Mouse (Mus musculus) neural tube, embryonic 11.5 days (tissue): ENCODE measurements around the gene Cyp39a1. TPM values are rescaled to one million over a fixed set of nuclear protein-coding genes. Genes with fewer than 3 reads are reported as not detected.

ENCODE experiments used
- ATAC-seq: fragments of 200-750 bp; cut with Nextera tagmentation; 2 replicates; pipeline ENCODE4 v1.8.0; 2017; ENCODE audit warnings: moderate number of reproducible peaks, mild to moderate bottlenecking, moderate TSS enrichment, moderate library complexity; ENCODE audit not compliant: insufficient read depth, low FRiP score, low TSS enrichment
- DNase-seq: peaks from one replicate; pipeline ENCODE4 v3.0.0-alpha.2; 2015; ENCODE audit warnings: low spot score
- H3K27ac ChIP-seq: fragments of 300-500 bp; sonication (generic); 2 replicates; pipeline ENCODE4 v1.5.1; 2014; ENCODE audit warnings: low read depth, mild to moderate bottlenecking, low read length
- H3K27me3 ChIP-seq: fragments of 300-500 bp; sonication (generic); 2 replicates; pipeline ENCODE4 v1.6.1; 2014; ENCODE audit warnings: mild to moderate bottlenecking, low read length, mixed read lengths; ENCODE audit not compliant: control insufficient read depth, insufficient read depth
- H3K36me3 ChIP-seq: fragments of 300-500 bp; sonication (generic); 2 replicates; pipeline ENCODE4 v1.6.1; 2014; ENCODE audit warnings: mild to moderate bottlenecking, low read length, moderate library complexity, mixed read lengths; ENCODE audit not compliant: control insufficient read depth, insufficient read depth
- H3K4me1 ChIP-seq: fragments of 300-500 bp; sonication (generic); 2 replicates; pipeline ENCODE4 v1.6.1; 2014; ENCODE audit warnings: low read length, mixed read lengths; ENCODE audit not compliant: control insufficient read depth, insufficient read depth
- H3K4me2 ChIP-seq: fragments of 300-500 bp; sonication (generic); 2 replicates; pipeline ENCODE4 v1.6.1; 2014; ENCODE audit warnings: low read depth, mild to moderate bottlenecking, moderate library complexity
- H3K4me3 ChIP-seq: fragments of 300-500 bp; sonication (generic); 2 replicates; pipeline ENCODE4 v1.5.1; 2014; ENCODE audit warnings: low read depth, low read length
- H3K9ac ChIP-seq: fragments of 300-500 bp; sonication (generic); 2 replicates; pipeline ENCODE4 v1.6.1; 2014; ENCODE audit warnings: mild to moderate bottlenecking, low read length
- H3K9me3 ChIP-seq: fragments of 300-500 bp; sonication (generic); 2 replicates; pipeline ENCODE4 v1.6.1; 2016; ENCODE audit warnings: low read length; ENCODE audit not compliant: control insufficient read depth
- WGBS: fragments of 180-500 bp; shearing (Covaris S2); extraction: QIAGEN DNeasy Blood & Tissue Kit; methylation state at CpG from one replicate; pipeline ENCODE4 v1.1.7; 2014; 5-methylcytosine and 5-hydroxymethylcytosine counted together
- polyA plus RNA-seq: library from polyadenylated mRNA; unstranded; fragments of >200 nt; fragmentation: Nextera tagmentation; extraction: Ambion mirVana; gene quantifications from 2 replicates; pipeline ENCODE4 v1.2.1, GENCODE M21; 2014

Gene Cyp39a1
- polyA plus RNA-seq, 1 experiment from 2014 or later: 25.2 TPM

- H3K27ac ChIP-seq: no peak overlapping the region
- H3K36me3 ChIP-seq: no peaks in the 10 kb centered on the region
These were observed 64.1 kb downstream of the Cyp39a1 start for GRCm38 (mm10) chr17:43731327-43731726.

GRCm38 (mm10) chr17:43731976-43732375 lies 64.8 kb downstream of the Cyp39a1 start:
- no peaks in the 10 kb centered on the region for H3K36me3 ChIP-seq
- 94% methylated on average over 8 of the region's 8 CpGs for WGBS
- no peak overlapping the region for H3K4me3 ChIP-seq
- no peaks in the 10 kb centered on the region for H3K4me1 ChIP-seq
- DNase-seq (no peak), ATAC-seq (no peak)
- no peak overlapping the region for H3K4me2 ChIP-seq
- H3K27me3 ChIP-seq: no peaks in the 10 kb centered on the region
- H3K9me3 ChIP-seq: no peaks in the 10 kb centered on the region
- H3K27ac ChIP-seq: no peak overlapping the region
- no peak overlapping the region for H3K9ac ChIP-seq

More at GRCm38 (mm10) chr17:43731327-43731726, 64.1 kb downstream of the Cyp39a1 start:
- H3K27me3 ChIP-seq: no peaks in the 10 kb centered on the region
- H3K9me3 ChIP-seq: no peaks in the 10 kb centered on the region
- H3K9ac ChIP-seq: no peak overlapping the region
- WGBS: 85% methylated on average over 8 of the region's 8 CpGs
- no peak for DNase-seq
- H3K4me2 ChIP-seq: no peak overlapping the region
- ATAC-seq: no peak
- no peaks in the 10 kb centered on the region for H3K4me1 ChIP-seq
- H3K4me3 ChIP-seq: no peak overlapping the region

- WGBS: 90% methylated on average over 4 of the region's 4 CpGs
- Histone ChIP-seq H3K4me3 (no peak overlapping the region), H3K9ac (no peak overlapping the region), H3K9me3 (no peaks in the 10 kb centered on the region), H3K36me3 (no peaks in the 10 kb centered on the region), H3K4me2 (no peak overlapping the region), H3K27ac (no peak overlapping the region), H3K27me3 (no peaks in the 10 kb centered on the region), H3K4me1 (no peaks in the 10 kb centered on the region)
- DNase-seq (no peak), ATAC-seq (no peak)
These were observed 67.0 kb downstream of the Cyp39a1 start for GRCm38 (mm10) chr17:43734252-43734651.

GRCm38 (mm10) chr17:43743933-43744332 lies 76.7 kb downstream of the Cyp39a1 start:
- no peak for ATAC-seq

GRCm38 (mm10) chr17:43744425-43744824 lies 77.2 kb downstream of the Cyp39a1 start:
- H3K9ac ChIP-seq: no peak overlapping the region
- WGBS: 68% methylated on average over 4 of the region's 4 CpGs
- no peak for DNase-seq
- H3K36me3 ChIP-seq: no peaks in the 10 kb centered on the region
- no peaks in the 10 kb centered on the region for H3K27me3 ChIP-seq
- H3K9me3 ChIP-seq: no peaks in the 10 kb centered on the region
- H3K27ac ChIP-seq: no peak overlapping the region
- H3K4me3 ChIP-seq: no peak overlapping the region
- ATAC-seq: no peak
- no peak overlapping the region for H3K4me2 ChIP-seq
- no peaks in the 10 kb centered on the region for H3K4me1 ChIP-seq

More at GRCm38 (mm10) chr17:43743933-43744332, 76.7 kb downstream of the Cyp39a1 start:
- H3K4me2 ChIP-seq: no peak overlapping the region
- H3K4me3 ChIP-seq: no peak overlapping the region
- no peak overlapping the region for H3K9ac ChIP-seq
- no peak for DNase-seq
- no peaks in the 10 kb centered on the region for H3K4me1 ChIP-seq
- no peaks in the 10 kb centered on the region for H3K9me3 ChIP-seq
- H3K27me3 ChIP-seq: no peaks in the 10 kb centered on the region
- no peak overlapping the region for H3K27ac ChIP-seq
- no peaks in the 10 kb centered on the region for H3K36me3 ChIP-seq
- WGBS: 85% methylated on average over 5 of the region's 5 CpGs

GRCm38 (mm10) chr17:43751146-43751545 lies 83.9 kb downstream of the Cyp39a1 start:
- H3K27ac ChIP-seq: no peak overlapping the region

GRCm38 (mm10) chr17:43752811-43753210 lies 85.6 kb downstream of the Cyp39a1 start:
- WGBS: 88% methylated on average over 1 of the region's 1 CpGs
- no peaks in the 10 kb centered on the region for H3K27me3 ChIP-seq
- no peak overlapping the region for H3K4me3 ChIP-seq
- DNase-seq (no peak), ATAC-seq (no peak)
- H3K36me3 ChIP-seq: no peaks in the 10 kb centered on the region
- H3K9me3 ChIP-seq: no peaks in the 10 kb centered on the region
- H3K27ac ChIP-seq: no peak overlapping the region
- no peak overlapping the region for H3K9ac ChIP-seq
- no peak overlapping the region for H3K4me2 ChIP-seq
- H3K4me1 ChIP-seq: no peaks in the 10 kb centered on the region

More at GRCm38 (mm10) chr17:43751146-43751545, 83.9 kb downstream of the Cyp39a1 start:
- Histone ChIP-seq H3K4me1 (no peaks in the 10 kb centered on the region), H3K27me3 (no peaks in the 10 kb centered on the region), H3K36me3 (no peaks in the 10 kb centered on the region), H3K9me3 (no peaks in the 10 kb centered on the region), H3K4me2 (no peak overlapping the region), H3K4me3 (no peak overlapping the region), H3K9ac (no peak overlapping the region)
- DNase-seq: no peak
- 97% methylated on average over 6 of the region's 6 CpGs for WGBS
- ATAC-seq: no peak

- no peak for ATAC-seq
- Histone ChIP-seq H3K27ac (no peak overlapping the region), H3K9ac (no peak overlapping the region), H3K4me1 (no peaks in the 10 kb centered on the region), H3K9me3 (no peaks in the 10 kb centered on the region), H3K36me3 (no peaks in the 10 kb centered on the region), H3K4me2 (no peak overlapping the region), H3K4me3 (no peak overlapping the region), H3K27me3 (no peaks in the 10 kb centered on the region)
- DNase-seq: no peak
- WGBS: 70% methylated on average over 5 of the region's 5 CpGs
These were observed 87.5 kb downstream of the Cyp39a1 start for GRCm38 (mm10) chr17:43754687-43755086.

- no peak for ATAC-seq
- Histone ChIP-seq H3K27ac (no peak overlapping the region), H3K9me3 (no peaks in the 10 kb centered on the region), H3K36me3 (no peaks in the 10 kb centered on the region), H3K4me1 (no peaks in the 10 kb centered on the region), H3K27me3 (no peaks in the 10 kb centered on the region), H3K9ac (no peak overlapping the region), H3K4me2 (no peak overlapping the region), H3K4me3 (no peak overlapping the region)
- DNase-seq: no peak
- 64% methylated on average over 15 of the region's 15 CpGs for WGBS
These were observed 91.5 kb downstream of the Cyp39a1 start for GRCm38 (mm10) chr17:43758607-43759259.
